Mouse (Mus musculus) MEL (cell line): ENCODE measurements around the gene Pgd. TPM values are rescaled to one million over a fixed set of nuclear protein-coding genes. Genes with fewer than 3 reads are reported as not detected.

ENCODE experiments used
- DNase-seq: peaks from one replicate; pipeline ENCODE4 v3.0.0; 2011; ENCODE audit warnings: low read depth, low spot score
- H3K27ac ChIP-seq: 2 replicates; pipeline ENCODE4 v1.5.1; 2012; ENCODE audit warnings: low read depth, mild to moderate bottlenecking, control low read depth, low read length, moderate library complexity; ENCODE audit not compliant: control insufficient read depth
- H3K27me3 ChIP-seq, 2 experiments: fragments of 150-350 bp in 1 of 2; sonication (generic) in 1 of 2; 2 replicates each; pipeline ENCODE4 v1.6.1; 2012; ENCODE audit warnings: low read length in 2 of 2, mild to moderate bottlenecking in 2 of 2, improper control_type of control experiment in 1 of 2, moderate library complexity in 1 of 2; ENCODE audit not compliant: insufficient read depth in 2 of 2, control insufficient read depth in 1 of 2
- H3K36me3 ChIP-seq, 2 experiments: 2 replicates each; pipeline ENCODE4 v1.6.1; 2012 to 2014; ENCODE audit warnings: low read length in 2 of 2, improper control_type of control experiment in 1 of 2, inconsistent platforms in 1 of 2, mild to moderate bottlenecking in 1 of 2; ENCODE audit not compliant: insufficient read depth in 2 of 2, control insufficient read depth in 1 of 2
- H3K4me1 ChIP-seq, 2 experiments: fragments of 150-350 bp in 1 of 2; sonication (generic) in 1 of 2; 2 replicates each; pipeline ENCODE4 v1.6.1; 2012; ENCODE audit warnings: low read length in 2 of 2, improper control_type of control experiment in 1 of 2, mild to moderate bottlenecking in 1 of 2; ENCODE audit not compliant: insufficient read depth in 2 of 2, control insufficient read depth in 1 of 2
- H3K4me3 ChIP-seq, 2 experiments: fragments of 150-350 bp in 1 of 2; sonication (generic) in 1 of 2; 2 replicates each; pipeline ENCODE4 v1.5.1; 2012; ENCODE audit warnings: low read depth in 2 of 2, low read length in 2 of 2, mild to moderate bottlenecking in 2 of 2, moderate library complexity in 2 of 2, control low read depth in 1 of 2, improper control_type of control experiment in 1 of 2; ENCODE audit not compliant: control insufficient read depth in 1 of 2, insufficient read depth in 1 of 2
- H3K79me2 ChIP-seq: 2 replicates; pipeline ENCODE4 v1.6.1; 2012; ENCODE audit warnings: mild to moderate bottlenecking, low read length, moderate library complexity; ENCODE audit not compliant: control insufficient read depth, poor library complexity, insufficient read depth
- H3K9ac ChIP-seq: 2 replicates; pipeline ENCODE4 v1.6.1; 2012; ENCODE audit warnings: low read depth, mild to moderate bottlenecking, control low read depth, low read length, moderate library complexity; ENCODE audit not compliant: control insufficient read depth, poor library complexity, severe bottlenecking
- H3K9me3 ChIP-seq: fragments of 150-350 bp; sonication (generic); replicated peaks from 2 replicates; pipeline ENCODE4 v1.6.1; 2012; ENCODE audit warnings: mild to moderate bottlenecking, low read length, improper control_type of control experiment, moderate library complexity; ENCODE audit not compliant: insufficient read depth
- BHLHE40 ChIP-seq: IDR thresholded peaks from 2 replicates; pipeline ENCODE4 v1.6.1; 2012; ENCODE audit warnings: low read depth, mild to moderate bottlenecking, inconsistent platforms, low read length, improper control_type of control experiment, borderline replicate concordance
- CHD1 ChIP-seq: IDR thresholded peaks from 2 replicates; pipeline ENCODE4 v1.6.1; 2012; ENCODE audit warnings: low read depth, mild to moderate bottlenecking, inconsistent platforms, low read length, improper control_type of control experiment
- CHD2 ChIP-seq: IDR thresholded peaks from 2 replicates; pipeline ENCODE4 v1.6.1; 2011; ENCODE audit warnings: low read length, improper control_type of control experiment
- CTCF ChIP-seq, 3 experiments: IDR thresholded peaks in 2 of 3; conservative IDR thresholded peaks in 1 of 3; 2 replicates each; pipeline ENCODE4 v1.5.1; 2011 to 2012; ENCODE audit warnings: low read length in 3 of 3, low read depth in 2 of 3, mild to moderate bottlenecking in 2 of 3, improper control_type of control experiment in 1 of 3, inconsistent platforms in 1 of 3, mixed read lengths in 1 of 3, moderate library complexity in 1 of 3; ENCODE audit not compliant: control insufficient read depth in 1 of 3, insufficient read depth in 1 of 3, poor library complexity in 1 of 3, severe bottlenecking in 1 of 3
- E2F4 ChIP-seq: IDR thresholded peaks from 2 replicates; pipeline ENCODE4 v1.6.1; 2011; ENCODE audit warnings: low read depth, low read length, improper control_type of control experiment, borderline replicate concordance
- ELF1 ChIP-seq: IDR thresholded peaks from 2 replicates; pipeline ENCODE4 v1.6.1; 2014; ENCODE audit warnings: low read depth, mild to moderate bottlenecking, inconsistent platforms, low read length, improper control_type of control experiment, moderate library complexity
- EP300 ChIP-seq, 2 experiments: IDR thresholded peaks; 2 replicates each; pipeline ENCODE4 v1.6.1; 2011; ENCODE audit warnings: improper control_type of control experiment in 2 of 2, low read length in 2 of 2, low read depth in 1 of 2, mild to moderate bottlenecking in 1 of 2
- HCFC1 ChIP-seq: IDR thresholded peaks from 2 replicates; pipeline ENCODE4 v1.6.1; 2012; ENCODE audit warnings: low read depth, mild to moderate bottlenecking, inconsistent platforms, low read length, improper control_type of control experiment, moderate library complexity
- KAT2A ChIP-seq: conservative IDR thresholded peaks from 2 replicates; pipeline ENCODE4 v1.6.1; 2012; ENCODE audit warnings: low read depth, low read length, improper control_type of control experiment, inconsistent platforms
- MAFK ChIP-seq: IDR thresholded peaks from 2 replicates; pipeline ENCODE4 v1.6.1; 2011; ENCODE audit warnings: low read depth, mild to moderate bottlenecking, low read length, improper control_type of control experiment, borderline replicate concordance
- MAX ChIP-seq: IDR thresholded peaks from 2 replicates; pipeline ENCODE4 v1.6.1; 2011; ENCODE audit warnings: low read length, improper control_type of control experiment
- MYB ChIP-seq: IDR thresholded peaks from 2 replicates; pipeline ENCODE4 v1.6.1; 2011; ENCODE audit warnings: mild to moderate bottlenecking, low read depth, low read length, improper control_type of control experiment
- RCOR1 ChIP-seq: IDR thresholded peaks from 2 replicates; pipeline ENCODE4 v1.6.1; 2012; ENCODE audit warnings: low read depth, mild to moderate bottlenecking, inconsistent platforms, low read length, improper control_type of control experiment
- TCF12 ChIP-seq: IDR thresholded peaks from 2 replicates; pipeline ENCODE4 v1.6.1; 2014; ENCODE audit warnings: low read depth, mild to moderate bottlenecking, inconsistent platforms, low read length, improper control_type of control experiment, moderate library complexity
- USF2 ChIP-seq, 2 experiments: IDR thresholded peaks; 2 replicates each; pipeline ENCODE4 v1.6.1; 2011 to 2012; ENCODE audit warnings: improper control_type of control experiment in 2 of 2, low read length in 2 of 2, borderline replicate concordance in 1 of 2, inconsistent platforms in 1 of 2, low read depth in 1 of 2, mild to moderate bottlenecking in 1 of 2; ENCODE audit not compliant: insufficient read depth in 1 of 2
- ZKSCAN1 ChIP-seq: IDR thresholded peaks from 2 replicates; pipeline ENCODE4 v1.6.1; 2012; ENCODE audit warnings: low read depth, mild to moderate bottlenecking, inconsistent platforms, low read length, improper control_type of control experiment, moderate library complexity
- ZMIZ1 ChIP-seq: IDR thresholded peaks from 2 replicates; pipeline ENCODE4 v1.6.1; 2012; ENCODE audit warnings: low read depth, mild to moderate bottlenecking, inconsistent platforms, low read length, improper control_type of control experiment, moderate library complexity
- polyA plus RNA-seq, 2 experiments: library from polyadenylated mRNA; stranded (reverse) in 1 of 2; unstranded in 1 of 2; fragments of >175 nt in 1 of 2; fragments of >200 nt in 1 of 2; gene quantifications; 2 replicates each; pipeline versions ENCODE4 v1.2.1 to v1.2.4; 2012; ENCODE audit warnings: low replicate concordance in 2 of 2, low read depth in 1 of 2; ENCODE audit not compliant: insufficient read length in 2 of 2, insufficient read depth in 1 of 2, missing spikeins in 1 of 2
- total RNA-seq: library from RNA; depleted of rRNA; stranded (reverse); fragments of 300-350 nt; gene quantifications from 2 replicates; pipeline ENCODE4 v1.2.3, GENCODE M21; 2012

The Pgd gene
- total and polyA plus RNA-seq, 3 experiments = 116 to 219 TPM; not detected in 1

DNA sequence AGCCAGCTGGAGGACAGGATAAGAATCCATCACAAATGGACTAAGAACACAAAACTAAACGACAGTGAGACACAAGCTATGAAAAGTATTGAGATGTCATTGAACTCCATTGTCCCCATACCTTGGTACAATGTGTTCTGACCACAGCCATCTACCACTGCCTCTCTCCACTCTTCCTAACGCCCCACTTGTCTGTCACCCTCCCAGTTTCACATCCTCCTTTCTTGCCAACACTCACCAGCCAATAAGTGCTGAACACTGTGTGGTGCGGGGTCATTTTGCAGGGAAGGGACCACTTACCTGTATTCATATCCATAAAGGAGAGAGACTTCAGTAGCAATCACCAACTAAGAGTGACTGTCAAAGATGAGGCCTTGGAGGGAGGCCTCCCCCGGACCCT is 34.5 kb upstream of the Pgd start:
- Histone ChIP-seq H3K9ac (no peak overlapping the region), H3K27ac (no peak overlapping the region), H3K4me3 (no peak overlapping the region), H3K27me3 (no peaks in the 10 kb centered on the region), H3K79me2 (no peaks in the 10 kb centered on the region), H3K4me1 (no peaks in the 10 kb centered on the region), H3K36me3 (no peaks in the 10 kb centered on the region), H3K9me3 (no peaks in the 10 kb centered on the region)
- TF ChIP-seq HCFC1 (no peak), CHD2 (no peak), RCOR1 (no peak), ZMIZ1 (no peak), CTCF (IDR thresholded peaks at IDR 0.05 in 2 of 3, conservative IDR thresholded peaks at IDR 0.05 in 1 of 3; ENCODE audit: control insufficient read depth in 1 of 3, insufficient read depth in 1 of 3, low read depth in 2 of 3, low read length in 3 of 3, poor library complexity in 1 of 3, severe bottlenecking in 1 of 3) (no peak), CHD1 (no peak), BHLHE40 (no peak), E2F4 (no peak)
- no peak for DNase-seq

DNA sequence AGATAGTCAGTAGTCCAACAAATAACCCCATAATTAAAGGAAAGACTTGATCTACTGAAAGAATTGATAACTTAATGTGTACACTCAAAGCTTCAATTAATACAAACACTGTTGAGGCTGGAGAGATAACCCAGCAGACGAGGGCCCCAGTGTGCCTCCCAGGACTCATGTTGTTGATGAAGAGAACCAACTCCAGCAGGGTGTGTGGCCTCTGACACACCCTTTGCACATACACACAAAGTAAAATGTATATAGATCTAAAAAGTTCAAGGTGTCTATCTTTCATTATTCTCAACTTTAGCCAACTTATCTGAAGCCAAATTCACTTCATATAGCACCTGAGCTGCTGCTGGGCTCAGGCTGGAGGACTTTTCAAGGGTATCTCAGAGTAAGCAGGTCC is 30.6 kb upstream of the Pgd start:
- DNase-seq = no peak
- no peaks in the 10 kb centered on the region for H3K79me2 ChIP-seq
- no peak overlapping the region for H3K27ac ChIP-seq
- no peaks in the 10 kb centered on the region for H3K9me3 ChIP-seq
- TF ChIP-seq MAX (no peak), USF2 (IDR thresholded peaks at IDR 0.05; ENCODE audit: borderline replicate concordance in 1 of 2, insufficient read depth in 1 of 2, low read depth in 1 of 2, low read length in 2 of 2) (no peak), MAFK (no peak), ELF1 (no peak), BHLHE40 (no peak), ZMIZ1 (no peak), ZKSCAN1 (no peak), KAT2A (no peak), MYB (no peak), TCF12 (no peak), EP300 (IDR thresholded peaks at IDR 0.05; ENCODE audit: low read depth in 1 of 2, low read length in 2 of 2) (no peak)
- H3K4me1 ChIP-seq = no peaks in the 10 kb centered on the region
- no peak overlapping the region for H3K9ac ChIP-seq
- no peak overlapping the region for H3K4me3 ChIP-seq
- H3K36me3 ChIP-seq = no peaks in the 10 kb centered on the region
- H3K27me3 ChIP-seq = no peaks in the 10 kb centered on the region
